ENCODE assay signal across 23 mouse cellular contexts in the genomic region with DNA sequence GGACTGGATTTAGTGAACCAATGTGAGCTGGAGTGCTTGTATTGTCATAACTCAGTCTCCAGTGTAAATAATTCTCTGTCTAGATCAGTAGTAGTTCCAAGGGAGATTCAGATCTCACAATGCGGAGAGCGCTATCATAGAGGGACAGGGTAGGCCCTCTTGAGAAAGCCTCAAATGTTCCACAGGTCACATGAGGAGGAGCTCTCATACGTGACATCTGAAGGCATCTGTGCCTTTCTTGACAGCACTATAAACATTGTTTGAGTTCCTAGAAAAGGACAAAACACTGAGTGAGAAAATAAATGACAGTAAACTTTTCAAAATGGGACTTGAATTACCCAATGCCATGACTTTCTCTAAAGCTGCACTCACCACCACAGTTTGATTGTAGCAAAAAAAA. TPM values are rescaled to one million over a fixed set of nuclear protein-coding genes. Genes with fewer than 3 reads are reported as not detected.
DNase-seq lines count a peak whose midpoint lies in the region; ATAC-seq and TF ChIP-seq lines count a peak whose summit lies in the region.
"Had no signal": no experiment of that assay in that cellular context is flagged by ENCODE, and none has a peak within 500 bp of the region (broad histone marks: within the 10 kb centered on the region; RNA-seq: fewer than 3 reads in every experiment).

No protein-coding gene starts in this region.

- DNase-seq in lung, adult 2 months: no peak
- DNase-seq in lung, postnatal 0 days (ENCODE audit: low spot score): peak; percentile 83
- no peak for DNase-seq in lung, adult 18-20 months
- DNase-seq: adrenal gland, adult 2 months; adrenal gland, postnatal 10 days; adrenal gland, postnatal 25 days; cerebellum, adult 11 months; cerebellum, adult 18-20 months; cerebellum, adult 8-10 months; cerebellum, adult 9-11 months; cerebellum, postnatal 14 days; cerebellum, postnatal 36 days; embryo, embryonic 11 days had no signal

- H3K4me1 ChIP-seq in lung, embryonic 15.5 days: peaks cover 33% of the 10 kb centered on the region
- peaks cover 4% of the 10 kb centered on the region; the same call in 1 of the 2 replicates for H3K4me1 ChIP-seq in lung, adult 2 months (ENCODE audit: control insufficient read depth, insufficient read depth, low read length)
- H3K4me1 ChIP-seq in lung, postnatal 0 days (ENCODE audit: insufficient read depth, low read depth, low read length): no peaks in the 10 kb centered on the region
- H3K4me1 ChIP-seq: embryonic facial prominence, embryonic 15.5 days; forebrain, embryonic 10.5 days; forebrain, embryonic 12.5 days had no signal

- no peaks in the 10 kb centered on the region for H3K9me3 ChIP-seq in lung, embryonic 15.5 days
- no peaks in the 10 kb centered on the region for H3K9me3 ChIP-seq in lung, postnatal 0 days (ENCODE audit: low read length)
- H3K9me3 ChIP-seq: embryonic facial prominence, embryonic 13.5 days; embryonic facial prominence, embryonic 15.5 days; forebrain, embryonic 10.5 days; forebrain, embryonic 12.5 days had no signal

- peak overlapping the region; percentile 31; the same call in 1 of the 2 replicates for H3K27ac ChIP-seq in lung, embryonic 15.5 days
- H3K27ac ChIP-seq in lung, postnatal 0 days (ENCODE audit: low read length): peak overlapping the region; percentile 69
- H3K27ac ChIP-seq: embryonic facial prominence, embryonic 13.5 days; embryonic facial prominence, embryonic 15.5 days; forebrain, embryonic 10.5 days; forebrain, embryonic 12.5 days had no signal

- no peak for TF ChIP-seq CTCF in lung, adult 2 months (IDR thresholded peaks at IDR 0.05; ENCODE audit: insufficient read depth, low read length)
- TF ChIP-seq CTCF in lung, postnatal 0 days (IDR thresholded peaks at IDR 0.05): no peak

- H3K4me2 ChIP-seq in lung, embryonic 15.5 days: no peak overlapping the region
- H3K4me2 ChIP-seq in lung, postnatal 0 days (replicated peaks; ENCODE audit: low read depth, low read length): no peak overlapping the region
- H3K4me2 ChIP-seq: embryonic facial prominence, embryonic 13.5 days; embryonic facial prominence, embryonic 15.5 days; forebrain, embryonic 12.5 days had no signal

- H3K27me3 ChIP-seq in lung, embryonic 15.5 days: no peaks in the 10 kb centered on the region
- H3K27me3 ChIP-seq in lung, postnatal 0 days (replicated peaks; ENCODE audit: insufficient read depth, low read length): no peaks in the 10 kb centered on the region
- H3K27me3 ChIP-seq: embryonic facial prominence, embryonic 13.5 days; embryonic facial prominence, embryonic 15.5 days had no signal

- 64% methylated on average over 3 of the region's 3 CpGs for WGBS in lung, embryonic 15.5 days
- WGBS in lung, adult 2 months: 66% methylated on average over 3 of the region's 3 CpGs
- WGBS in lung, postnatal 0 days: 61% methylated on average over 3 of the region's 3 CpGs

- peak; percentile 83 for TF ChIP-seq EP300 in lung, postnatal 0 days (IDR thresholded peaks at IDR 0.05)

- no peak for TF ChIP-seq POLR2A in lung, adult 2 months (IDR thresholded peaks at IDR 0.05; ENCODE audit: borderline replicate concordance, extremely low read depth, low read depth, low read length)

- H3K36me3 ChIP-seq in lung, embryonic 15.5 days: no peaks in the 10 kb centered on the region
- H3K36me3 ChIP-seq in lung, postnatal 0 days (ENCODE audit: insufficient read depth, low read length): no peaks in the 10 kb centered on the region
- H3K36me3 ChIP-seq: embryonic facial prominence, embryonic 13.5 days; embryonic facial prominence, embryonic 15.5 days; forebrain, embryonic 10.5 days; forebrain, embryonic 12.5 days had no signal

- H3K9ac ChIP-seq in lung, embryonic 15.5 days: no peak overlapping the region
- no peak overlapping the region for H3K9ac ChIP-seq in lung, postnatal 0 days (replicated peaks; ENCODE audit: low read depth)
- H3K9ac ChIP-seq: embryonic facial prominence, embryonic 13.5 days; embryonic facial prominence, embryonic 15.5 days; forebrain, embryonic 12.5 days had no signal

- H3K4me3 ChIP-seq in lung, embryonic 15.5 days: no peak overlapping the region
- no peak overlapping the region for H3K4me3 ChIP-seq in lung, adult 2 months (replicated peaks; ENCODE audit: extremely low read depth, low read depth, low read length)
- H3K4me3 ChIP-seq in lung, postnatal 0 days (ENCODE audit: low read depth, low read length): no peak overlapping the region
- H3K4me3 ChIP-seq: embryonic facial prominence, embryonic 13.5 days; embryonic facial prominence, embryonic 15.5 days; erythroblast, embryonic 14.5 days; forebrain, embryonic 10.5 days; forebrain, embryonic 12.5 days had no signal

- ATAC-seq in lung, embryonic 15.5 days (ENCODE audit: borderline replicate concordance, extremely low read depth, low FRiP score, low TSS enrichment): peak; percentile 66; the same call in 1 of the 2 replicates
- peak; percentile 89 for ATAC-seq in lung, postnatal 0 days
- ATAC-seq: forebrain, embryonic 14.5 days; forebrain, embryonic 16.5 days had no signal

RNA-seq across cellular contexts. Expression of gene Rapgef2, which starts 8.4 kb away (rescaled TPM):
- polyA plus RNA-seq in lung, embryonic 15.5 days (2015; fragmentation: Nextera tagmentation; extraction: Ambion mirVana): 5.9 and 6.2 TPM in 2 replicates
- 14.3 and 17.3 TPM in 2 replicates for polyA plus RNA-seq in lung, adult 2 months (2012; rRNA removed)
- polyA plus RNA-seq in lung, postnatal 0 days (2015; fragmentation: Nextera tagmentation; extraction: Ambion mirVana): 5.8 and 6.5 TPM in 2 replicates

RNA-seq across cellular contexts. Expression of gene Gm17359, which starts 41.8 kb away (rescaled TPM):
- polyA plus RNA-seq in lung, embryonic 15.5 days (2015; fragmentation: Nextera tagmentation; extraction: Ambion mirVana): not detected in 2 replicates
- polyA plus RNA-seq in lung, adult 2 months (2012; rRNA removed): not detected in 2 replicates
- polyA plus RNA-seq in lung, postnatal 0 days (2015; fragmentation: Nextera tagmentation; extraction: Ambion mirVana): not detected in 2 replicates
- polyA plus RNA-seq: adrenal gland, adult 2 months; C2C12; embryonic facial prominence, embryonic 11.5 days; embryonic facial prominence, embryonic 13.5 days; embryonic facial prominence, embryonic 15.5 days; erythroblast, embryonic 14.5 days; forebrain, embryonic 10.5 days; forebrain, embryonic 12.5 days; forebrain, embryonic 16.5 days had no signal
